Mouse (Mus musculus) embryonic fibroblast, embryonic 13.5 days (primary cell): ENCODE data around the gene Golim4. TPM values are rescaled to one million over a fixed set of nuclear protein-coding genes. Genes with fewer than 3 reads are reported as not detected.

ENCODE experiments used
- H3K27ac ChIP-seq: 2 replicates; pipeline ENCODE4 v1.5.1; 2012; ENCODE audit warnings: low read length, control low read depth, inconsistent platforms; ENCODE audit not compliant: insufficient read depth
- H3K4me1 ChIP-seq: 2 replicates; pipeline ENCODE4 v1.6.1; 2011; ENCODE audit warnings: low read length; ENCODE audit not compliant: control insufficient read depth, insufficient read depth
- H3K4me3 ChIP-seq: 2 replicates; pipeline ENCODE4 v1.5.1; 2011; ENCODE audit warnings: mild to moderate bottlenecking, control low read depth, low read length; ENCODE audit not compliant: insufficient read depth
- CTCF ChIP-seq: IDR thresholded peaks from 2 replicates; pipeline ENCODE4 v1.5.1; 2011; ENCODE audit warnings: mild to moderate bottlenecking, control low read depth, low read length, moderate library complexity, borderline replicate concordance; ENCODE audit not compliant: insufficient read depth
- POLR2A ChIP-seq: IDR thresholded peaks from 2 replicates; pipeline ENCODE4 v1.6.1; 2011; ENCODE audit warnings: low read depth, mild to moderate bottlenecking, control low read depth, low read length, moderate library complexity
- polyA plus RNA-seq: library from polyadenylated mRNA; stranded (reverse); fragments of >200 nt; gene quantifications from 2 replicates; pipeline ENCODE4 v1.2.4, GENCODE M21; 2011; ENCODE audit warnings: low read depth; ENCODE audit not compliant: missing spikeins, insufficient read length

Gene Golim4
- polyA plus RNA-seq, 1 experiment: 125 TPM

- Histone ChIP-seq H3K4me1 (peaks cover 13% of the 10 kb centered on the region), H3K4me3 (no peak overlapping the region), H3K27ac (no peak overlapping the region)
- TF ChIP-seq POLR2A (no peak), CTCF (no peak)
Observed at GRCm38 (mm10) chr3:75952328-75953060, 4.3 kb downstream of the Golim4 start.

DNA sequence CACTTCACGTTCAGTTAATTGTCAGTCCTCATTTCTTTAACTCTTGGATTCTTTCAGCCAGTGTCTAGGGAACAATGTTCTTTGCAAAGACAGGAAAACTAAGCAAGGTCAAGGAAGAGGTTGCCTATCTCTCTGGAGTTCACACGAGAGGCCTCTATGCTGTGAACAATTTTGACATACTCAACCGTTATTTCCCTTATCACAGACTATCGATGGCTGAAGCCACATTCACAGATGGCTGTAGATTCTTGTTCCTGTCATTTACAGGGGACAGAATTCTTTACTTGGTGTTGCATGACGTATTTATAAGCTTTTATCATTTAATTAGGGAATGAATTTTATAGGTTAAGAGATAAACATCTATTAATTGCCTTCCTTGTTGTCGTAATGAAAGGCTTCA, 5.9 kb downstream of the Golim4 start:
- Histone ChIP-seq H3K4me3 (no peak overlapping the region), H3K4me1 (peaks cover 13% of the 10 kb centered on the region), H3K27ac (no peak overlapping the region)
- TF ChIP-seq CTCF (no peak), POLR2A (no peak)

DNA sequence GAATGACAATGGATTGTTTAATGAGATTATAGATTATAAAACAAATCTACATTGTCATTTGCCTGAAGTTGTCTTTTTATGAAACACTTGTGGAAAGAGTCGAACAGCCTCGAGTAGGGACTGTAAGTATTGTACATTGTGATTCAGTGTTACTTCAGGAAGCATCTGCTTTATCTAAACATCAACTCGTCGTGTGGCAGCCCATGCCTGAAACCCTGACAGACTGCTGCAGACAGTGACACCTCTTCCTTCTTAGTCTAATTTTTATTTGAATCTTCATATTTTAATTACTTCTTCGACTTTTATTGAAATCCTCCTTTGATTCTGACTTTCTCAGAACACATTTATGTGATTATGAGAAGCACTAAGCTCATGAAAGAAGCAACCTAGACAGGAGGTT, 7.4 kb downstream of the Golim4 start:
- Histone ChIP-seq H3K27ac (peak overlapping the region; percentile 54; the same call in 1 of the 2 replicates), H3K4me1 (peaks cover 13% of the 10 kb centered on the region), H3K4me3 (no peak overlapping the region)
- TF ChIP-seq POLR2A (no peak), CTCF (no peak)

DNA sequence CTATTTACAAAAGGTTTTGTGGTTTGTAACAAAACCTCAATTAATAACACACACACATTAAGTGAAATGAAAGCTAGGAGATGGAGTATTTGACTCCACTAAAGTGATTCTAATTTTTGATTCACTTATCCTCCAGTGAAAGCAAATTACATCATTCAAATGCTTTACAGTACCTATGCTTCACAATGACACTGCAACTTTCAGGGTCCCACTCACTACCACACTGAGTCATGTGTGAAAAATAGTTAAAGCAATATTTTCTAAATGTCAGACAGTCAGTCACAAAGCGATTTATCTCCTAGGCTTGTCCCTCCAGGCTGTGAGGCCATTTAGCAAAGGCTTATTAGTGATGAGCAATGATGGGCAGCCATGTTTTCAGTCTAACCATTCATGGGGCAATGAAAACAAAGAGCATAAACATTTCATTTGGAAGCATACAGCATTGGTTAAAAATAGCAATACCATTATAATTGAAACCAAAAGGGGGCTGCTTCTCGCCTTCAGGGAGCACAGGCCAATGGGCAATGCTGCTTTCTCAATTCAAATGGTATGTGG, 8.1 kb downstream of the Golim4 start:
- TF ChIP-seq CTCF (no peak), POLR2A (no peak)
- Histone ChIP-seq H3K27ac (0 out of 2 replicates have a peak overlapping the region, but pooled peaks have one; percentile 54), H3K4me1 (peaks cover 9% of the 10 kb centered on the region), H3K4me3 (no peak overlapping the region)

- Histone ChIP-seq H3K4me3 (no peak overlapping the region), H3K27ac (peak overlapping the region; percentile 47; the same call in 1 of the 2 replicates), H3K4me1 (peaks cover 9% of the 10 kb centered on the region)
- TF ChIP-seq POLR2A (no peak), CTCF (no peak)
Observed at GRCm38 (mm10) chr3:75948003-75948402, 8.7 kb downstream of the Golim4 start.

DNA sequence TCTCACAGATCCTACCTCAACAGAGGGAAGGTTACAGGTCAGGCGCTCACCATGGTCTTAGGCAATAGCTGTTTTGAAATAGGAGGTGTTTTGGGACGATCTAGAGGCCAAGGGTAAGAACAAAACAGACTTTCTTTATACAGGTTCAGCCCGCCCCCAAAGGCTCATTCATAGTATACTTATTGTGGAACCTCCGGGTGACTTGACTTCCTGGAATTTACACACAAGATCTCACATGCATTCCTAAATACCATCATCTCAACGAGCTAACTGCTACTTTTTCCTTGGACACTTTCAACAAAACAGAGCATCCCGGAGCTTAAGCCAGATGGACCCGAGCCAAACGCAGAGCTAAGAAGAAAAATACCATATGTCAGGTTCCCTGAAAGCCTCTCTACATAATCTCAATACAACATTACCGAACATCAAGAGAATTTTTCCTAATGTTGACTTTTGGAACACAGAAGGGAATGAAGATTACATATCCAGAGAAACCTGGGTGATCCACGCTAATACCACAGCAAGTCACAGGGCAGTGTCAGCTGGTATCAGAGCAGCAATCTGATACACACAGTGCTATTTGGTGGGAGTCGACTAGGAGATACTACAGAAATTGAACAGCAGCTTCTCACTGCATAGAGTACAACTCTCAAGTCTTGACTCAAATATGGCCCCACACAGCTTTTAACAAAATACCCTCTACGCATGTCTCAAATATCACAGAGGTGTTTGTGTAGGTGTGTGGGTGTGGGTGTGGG, 14.3 kb downstream of the Golim4 start:
- H3K27ac ChIP-seq: no peak overlapping the region
- TF ChIP-seq POLR2A (no peak), CTCF (no peak)

GRCm38 (mm10) chr3:75941864-75942263, 14.9 kb downstream of the Golim4 start:
- H3K4me1 ChIP-seq: peaks cover 9% of the 10 kb centered on the region
- TF ChIP-seq POLR2A (no peak), CTCF (no peak)
- H3K27ac ChIP-seq: no peak overlapping the region
- H3K4me3 ChIP-seq: no peak overlapping the region

More for the DNA sequence above, 14.3 kb downstream of the Golim4 start:
- Histone ChIP-seq H3K4me3 (no peak overlapping the region), H3K4me1 (peaks cover 9% of the 10 kb centered on the region)

DNA sequence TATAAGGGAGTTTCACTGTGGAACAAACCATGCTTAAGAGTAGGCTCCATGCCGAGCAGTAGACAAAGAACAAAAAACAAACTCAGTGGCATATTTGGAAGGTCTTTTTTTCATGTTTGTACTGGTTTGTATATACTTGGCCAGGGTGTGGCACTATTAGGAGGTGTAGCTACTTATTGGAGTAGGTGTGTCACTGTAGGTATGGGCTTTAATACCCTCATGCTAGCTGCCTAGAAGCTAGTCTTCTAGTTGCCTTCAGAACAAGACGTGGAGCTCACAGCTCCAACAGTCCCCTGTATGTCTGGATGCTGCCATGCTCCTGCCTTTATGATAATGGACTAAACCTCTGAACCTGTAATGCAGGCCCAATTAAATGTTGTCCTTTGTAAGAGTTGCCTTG, 20.6 kb downstream of the Golim4 start:
- no peak overlapping the region for H3K4me3 ChIP-seq
- TF ChIP-seq POLR2A (no peak), CTCF (no peak)
- H3K4me1 ChIP-seq: peaks cover 3% of the 10 kb centered on the region
- no peak overlapping the region for H3K27ac ChIP-seq

DNA sequence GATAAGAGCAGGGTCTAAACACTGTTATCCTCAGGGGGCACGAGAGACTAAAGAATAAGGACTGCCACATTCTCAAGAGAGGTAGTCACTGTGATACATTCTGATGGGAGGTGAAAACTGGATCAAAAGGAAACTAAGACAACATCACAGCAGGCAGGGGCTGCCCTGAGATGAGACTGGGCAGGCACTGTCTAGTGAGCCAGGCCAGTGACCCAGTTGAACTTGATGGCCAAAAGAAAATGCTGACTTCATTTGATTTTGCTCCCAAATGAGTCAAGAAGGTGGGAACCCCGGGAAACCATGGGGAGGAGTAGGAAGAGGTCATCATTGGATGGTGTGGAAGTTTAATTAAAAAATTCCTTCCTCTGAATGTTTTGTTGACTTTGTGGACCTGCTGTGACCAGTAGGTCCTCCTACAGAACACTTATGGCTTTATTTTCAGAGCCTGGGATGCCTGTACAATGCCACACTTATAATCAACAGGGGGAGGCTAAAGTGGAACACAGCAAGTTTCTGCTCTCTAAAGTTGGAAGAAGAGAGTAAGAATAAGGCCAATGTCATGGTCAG, 26.0 kb downstream of the Golim4 start:
- TF ChIP-seq POLR2A: no peak
- no peak for TF ChIP-seq CTCF
- H3K4me1 ChIP-seq: no peaks in the 10 kb centered on the region; the same call in 1 of the 2 replicates
- H3K27ac ChIP-seq: no peak overlapping the region
- no peak overlapping the region for H3K4me3 ChIP-seq
